Mouse (Mus musculus): ENCODE data around the gene Pon3.

The Pon3 gene

GRCm38 (mm10) chr6:5207817-5208216 lies 48.3 kb downstream of the Pon3 start:
- H3K36me3 ChIP-seq (ENCODE audit: insufficient read depth, low read length): no peaks in the 10 kb centered on the region

GRCm38 (mm10) chr6:5199916-5200315 lies 56.2 kb downstream of the Pon3 start:
- Histone ChIP-seq H3K9me3 (ENCODE audit: low read length) (peaks cover 4% of the 10 kb centered on the region; the same call in 1 of the 2 replicates), H3K27me3 (ENCODE audit: insufficient read depth, low read length) (no peaks in the 10 kb centered on the region), H3K4me1 (replicated peaks; ENCODE audit: low read depth, low read length) (no peaks in the 10 kb centered on the region), H3K4me3 (replicated peaks; ENCODE audit: low read length) (no peak overlapping the region), H3K36me3 (ENCODE audit: insufficient read depth, low read length) (no peaks in the 10 kb centered on the region)
- no peak for TF ChIP-seq CTCF (conservative IDR thresholded peaks at IDR 0.05; ENCODE audit: low read length)
- TF ChIP-seq NANOG (IDR thresholded peaks at IDR 0.05; ENCODE audit: borderline replicate concordance, low read length): no peak
- TF ChIP-seq POU5F1 (IDR thresholded peaks at IDR 0.05; ENCODE audit: borderline replicate concordance, low read length): no peak

More at GRCm38 (mm10) chr6:5207817-5208216, 48.3 kb downstream of the Pon3 start:
- Histone ChIP-seq H3K4me1 (replicated peaks; ENCODE audit: low read depth, low read length) (no peaks in the 10 kb centered on the region), H3K9me3 (ENCODE audit: low read length) (peaks cover 11% of the 10 kb centered on the region), H3K27me3 (ENCODE audit: insufficient read depth, low read length) (no peaks in the 10 kb centered on the region), H3K4me3 (replicated peaks; ENCODE audit: low read length) (no peak overlapping the region)
- TF ChIP-seq CTCF (conservative IDR thresholded peaks at IDR 0.05; ENCODE audit: low read length) (no peak), NANOG (IDR thresholded peaks at IDR 0.05; ENCODE audit: borderline replicate concordance, low read length) (no peak), POU5F1 (IDR thresholded peaks at IDR 0.05; ENCODE audit: borderline replicate concordance, low read length) (no peak)

- no peaks in the 10 kb centered on the region for H3K27me3 ChIP-seq (ENCODE audit: insufficient read depth, low read length)
- TF ChIP-seq NANOG (IDR thresholded peaks at IDR 0.05; ENCODE audit: borderline replicate concordance, low read length): no peak
- TF ChIP-seq CTCF (conservative IDR thresholded peaks at IDR 0.05; ENCODE audit: low read length): no peak
- TF ChIP-seq POU5F1 (IDR thresholded peaks at IDR 0.05; ENCODE audit: borderline replicate concordance, low read length): no peak
- H3K4me1 ChIP-seq (replicated peaks; ENCODE audit: low read depth, low read length): no peaks in the 10 kb centered on the region
- H3K9me3 ChIP-seq (ENCODE audit: low read length): peaks cover 4% of the 10 kb centered on the region; the same call in 1 of the 2 replicates
- H3K36me3 ChIP-seq (ENCODE audit: insufficient read depth, low read length): no peaks in the 10 kb centered on the region
- no peak overlapping the region for H3K4me3 ChIP-seq (replicated peaks; ENCODE audit: low read length)
Observed at GRCm38 (mm10) chr6:5199376-5199905, 56.6 kb downstream of the Pon3 start.

- H3K4me3 ChIP-seq (replicated peaks; ENCODE audit: low read length): no peak overlapping the region
- H3K36me3 ChIP-seq (ENCODE audit: insufficient read depth, low read length): no peaks in the 10 kb centered on the region
- no peak for TF ChIP-seq CTCF (conservative IDR thresholded peaks at IDR 0.05; ENCODE audit: low read length)
- no peak for TF ChIP-seq POU5F1 (IDR thresholded peaks at IDR 0.05; ENCODE audit: borderline replicate concordance, low read length)
- TF ChIP-seq NANOG (IDR thresholded peaks at IDR 0.05; ENCODE audit: borderline replicate concordance, low read length): no peak
- H3K4me1 ChIP-seq (replicated peaks; ENCODE audit: low read depth, low read length): no peaks in the 10 kb centered on the region
- peaks cover 4% of the 10 kb centered on the region; the same call in 1 of the 2 replicates for H3K9me3 ChIP-seq (ENCODE audit: low read length)
- H3K27me3 ChIP-seq (ENCODE audit: insufficient read depth, low read length): no peaks in the 10 kb centered on the region
Observed at GRCm38 (mm10) chr6:5198590-5198989, 57.5 kb downstream of the Pon3 start.

GRCm38 (mm10) chr6:5193693-5194092 lies 62.4 kb downstream of the Pon3 start, which contains the start of gene Pon1:
TSS of gene Pon1 (minus strand) at chr6:5193946.
- Histone ChIP-seq H3K4me3 (replicated peaks; ENCODE audit: low read length) (no peak within 1 kb of the TSS), H3K27me3 (ENCODE audit: insufficient read depth, low read length) (peaks cover 4% of the 10 kb centered on the region), H3K4me1 (replicated peaks; ENCODE audit: low read depth, low read length) (no peaks in the 10 kb centered on the region), H3K9me3 (ENCODE audit: low read length) (peaks cover 4% of the 10 kb centered on the region; the same call in 1 of the 2 replicates), H3K36me3 (ENCODE audit: insufficient read depth, low read length) (no peaks in the 10 kb centered on the region)
- TF ChIP-seq POU5F1 (IDR thresholded peaks at IDR 0.05; ENCODE audit: borderline replicate concordance, low read length): no peak
- TF ChIP-seq NANOG (IDR thresholded peaks at IDR 0.05; ENCODE audit: borderline replicate concordance, low read length): no peak
- TF ChIP-seq CTCF (conservative IDR thresholded peaks at IDR 0.05; ENCODE audit: low read length): no peak

GRCm38 (mm10) chr6:5190761-5191160 lies 65.3 kb downstream of the Pon3 start:
- no peaks in the 10 kb centered on the region for H3K36me3 ChIP-seq (ENCODE audit: insufficient read depth, low read length)
- H3K27me3 ChIP-seq (ENCODE audit: insufficient read depth, low read length): peaks cover 4% of the 10 kb centered on the region
- no peaks in the 10 kb centered on the region for H3K4me1 ChIP-seq (replicated peaks; ENCODE audit: low read depth, low read length)
- H3K9me3 ChIP-seq (ENCODE audit: low read length): no peaks in the 10 kb centered on the region
- no peak overlapping the region for H3K4me3 ChIP-seq (replicated peaks; ENCODE audit: low read length)
- TF ChIP-seq NANOG (IDR thresholded peaks at IDR 0.05; ENCODE audit: borderline replicate concordance, low read length) (no peak), POU5F1 (IDR thresholded peaks at IDR 0.05; ENCODE audit: borderline replicate concordance, low read length) (no peak)

GRCm38 (mm10) chr6:5189507-5189906 lies 66.6 kb downstream of the Pon3 start:
- Histone ChIP-seq H3K4me1 (replicated peaks; ENCODE audit: low read depth, low read length) (no peaks in the 10 kb centered on the region), H3K36me3 (ENCODE audit: insufficient read depth, low read length) (no peaks in the 10 kb centered on the region)
- no peak for TF ChIP-seq POU5F1 (IDR thresholded peaks at IDR 0.05; ENCODE audit: borderline replicate concordance, low read length)
- TF ChIP-seq CTCF (conservative IDR thresholded peaks at IDR 0.05; ENCODE audit: low read length): no peak
- TF ChIP-seq NANOG (IDR thresholded peaks at IDR 0.05; ENCODE audit: borderline replicate concordance, low read length): no peak

GRCm38 (mm10) chr6:5188938-5189337 lies 67.1 kb downstream of the Pon3 start:
- H3K4me3 ChIP-seq (replicated peaks; ENCODE audit: low read length): no peak overlapping the region
- H3K9me3 ChIP-seq (ENCODE audit: low read length): no peaks in the 10 kb centered on the region
- H3K36me3 ChIP-seq (ENCODE audit: insufficient read depth, low read length): no peaks in the 10 kb centered on the region
- peaks cover 4% of the 10 kb centered on the region for H3K27me3 ChIP-seq (ENCODE audit: insufficient read depth, low read length)
- TF ChIP-seq POU5F1 (IDR thresholded peaks at IDR 0.05; ENCODE audit: borderline replicate concordance, low read length) (no peak), NANOG (IDR thresholded peaks at IDR 0.05; ENCODE audit: borderline replicate concordance, low read length) (no peak), CTCF (conservative IDR thresholded peaks at IDR 0.05; ENCODE audit: low read length) (no peak)
- H3K4me1 ChIP-seq (replicated peaks; ENCODE audit: low read depth, low read length): no peaks in the 10 kb centered on the region

More at GRCm38 (mm10) chr6:5189507-5189906, 66.6 kb downstream of the Pon3 start:
- H3K4me3 ChIP-seq (replicated peaks; ENCODE audit: low read length): no peak overlapping the region
- H3K9me3 ChIP-seq (ENCODE audit: low read length): no peaks in the 10 kb centered on the region
- peaks cover 4% of the 10 kb centered on the region for H3K27me3 ChIP-seq (ENCODE audit: insufficient read depth, low read length)

GRCm38 (mm10) chr6:5188036-5188435 lies 68.0 kb downstream of the Pon3 start:
- no peak for TF ChIP-seq NANOG (IDR thresholded peaks at IDR 0.05; ENCODE audit: borderline replicate concordance, low read length)
- TF ChIP-seq POU5F1 (IDR thresholded peaks at IDR 0.05; ENCODE audit: borderline replicate concordance, low read length): no peak
- TF ChIP-seq CTCF (conservative IDR thresholded peaks at IDR 0.05; ENCODE audit: low read length): no peak

More at GRCm38 (mm10) chr6:5188036-5188435, 68.0 kb downstream of the Pon3 start:
- no peak overlapping the region for H3K4me3 ChIP-seq (replicated peaks; ENCODE audit: low read length)
- H3K4me1 ChIP-seq (replicated peaks; ENCODE audit: low read depth, low read length): no peaks in the 10 kb centered on the region
- no peaks in the 10 kb centered on the region for H3K9me3 ChIP-seq (ENCODE audit: low read length)
- H3K27me3 ChIP-seq (ENCODE audit: insufficient read depth, low read length): peaks cover 4% of the 10 kb centered on the region
- H3K36me3 ChIP-seq (ENCODE audit: insufficient read depth, low read length): no peaks in the 10 kb centered on the region

All from E14TG2a.4 (cell line).